Mouse (Mus musculus) right cerebral cortex, postnatal 4 days (tissue): ENCODE results near the gene F3.

ENCODE experiments used
- DNase-seq: peaks from one replicate; pipeline ENCODE4 v3.0.0-alpha.2; 2022

Gene F3

DNA sequence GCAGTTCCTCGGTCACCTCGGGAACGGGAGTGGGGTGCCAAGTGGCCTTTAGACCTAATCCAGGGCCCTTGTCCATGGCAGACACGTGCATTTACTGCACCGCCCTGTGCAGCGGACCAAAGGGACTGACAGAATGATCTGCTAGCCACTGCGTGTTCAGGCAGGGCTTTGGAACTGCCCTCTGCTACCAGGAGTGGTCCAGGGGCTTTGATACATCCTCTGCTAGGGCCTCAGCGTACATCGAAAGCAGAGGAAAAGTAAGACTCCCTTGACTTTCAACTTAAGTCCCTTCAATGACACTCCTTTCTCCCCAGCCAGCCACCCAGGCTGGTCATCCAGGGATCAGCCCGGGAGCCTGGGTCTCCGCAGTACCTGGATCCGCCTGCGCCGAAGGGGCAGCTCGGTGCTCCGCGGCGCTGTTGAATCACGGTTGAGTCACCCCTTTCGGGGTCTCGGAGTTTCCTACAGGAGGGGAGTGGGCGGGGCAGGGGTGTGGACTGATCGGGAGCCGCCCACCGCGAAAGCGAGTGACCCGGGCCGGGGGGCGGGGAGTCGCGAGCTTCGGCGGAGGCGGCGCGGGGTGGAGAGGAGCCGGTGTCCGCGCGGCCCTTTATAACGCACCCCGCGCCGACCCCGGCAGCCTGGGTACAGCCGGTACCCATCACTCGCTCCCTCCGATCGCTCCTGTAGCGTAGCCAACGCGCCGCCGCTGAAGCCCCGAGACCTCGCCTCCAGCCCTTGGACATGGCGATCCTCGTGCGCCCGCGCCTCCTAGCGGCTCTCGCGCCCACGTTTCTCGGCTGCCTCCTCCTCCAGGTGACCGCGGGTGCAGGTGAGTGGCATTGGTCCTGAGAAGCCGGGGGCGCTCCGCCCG is at the start of gene F3:
TSS of gene F3 (plus strand) at position 567 of the 874 bp plus-strand sequence.
- peak; percentile 76 for DNase-seq

GRCm38 (mm10) chr3:121678935-121679334 is 44.4 kb upstream of the F3 start:
- no peak for DNase-seq

DNA sequence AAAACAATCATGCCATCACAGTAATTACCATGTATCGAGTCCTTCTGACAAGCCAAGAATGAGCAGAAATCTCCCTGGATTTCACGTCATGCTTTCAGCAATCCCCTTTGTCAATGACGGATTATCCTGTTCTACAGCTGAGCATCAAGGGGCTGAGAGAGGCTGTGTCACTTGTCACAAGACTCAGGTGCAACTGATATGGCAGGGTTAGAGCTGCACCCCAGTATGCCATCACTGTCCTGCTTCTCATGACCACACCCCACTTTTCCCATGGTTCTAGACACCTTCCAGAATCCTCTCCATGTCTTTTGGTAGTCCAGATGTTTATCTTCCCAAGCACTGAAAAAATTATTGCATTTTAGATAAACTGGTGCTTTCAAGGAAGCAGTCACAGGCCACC is 43.9 kb upstream of the F3 start:
- DNase-seq, result no peak

GRCm38 (mm10) chr3:121680187-121680586 is 43.1 kb upstream of the F3 start:
- no peak for DNase-seq

- DNase-seq, result no peak
These were observed 40.6 kb upstream of the F3 start for GRCm38 (mm10) chr3:121682439-121683411.

DNA sequence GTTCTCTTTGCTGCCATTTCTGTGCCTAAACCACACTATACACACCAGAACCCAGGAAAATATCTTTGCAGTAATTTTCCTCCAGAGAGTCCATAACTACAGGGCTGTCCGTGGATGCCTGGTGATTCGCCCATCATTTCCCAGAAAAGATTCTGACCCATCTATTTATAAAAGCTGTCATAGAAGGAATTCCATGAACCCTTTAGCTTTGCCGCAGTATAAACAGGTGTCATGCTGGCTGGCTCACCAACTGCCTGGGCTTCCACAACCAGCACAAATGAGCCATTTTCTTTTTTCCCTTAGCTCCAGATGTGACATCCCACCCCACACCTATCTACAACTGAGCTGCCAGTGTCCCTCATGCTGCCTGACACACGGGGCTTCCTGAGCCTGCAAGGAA is 38.8 kb upstream of the F3 start:
- no peak for DNase-seq

DNA sequence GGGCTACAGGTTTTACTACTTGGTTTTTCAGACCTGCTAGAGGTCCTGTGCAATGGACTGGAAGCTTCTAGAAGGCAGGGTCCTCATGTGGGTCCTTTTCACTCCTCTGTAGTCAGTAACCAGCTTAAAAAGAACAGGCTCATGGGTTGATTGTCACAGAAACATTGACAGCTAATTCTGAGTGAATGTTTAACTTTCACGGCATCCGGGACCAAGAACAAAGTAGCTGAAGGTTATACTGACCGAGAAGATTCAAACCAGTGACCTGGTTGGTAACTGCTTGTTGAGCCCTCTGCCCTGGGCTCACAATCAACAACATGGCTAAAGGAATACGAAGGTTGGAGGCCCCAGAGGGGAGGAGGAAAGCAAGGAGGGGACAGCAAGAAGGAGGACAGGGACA is 38.4 kb upstream of the F3 start:
- no peak for DNase-seq

GRCm38 (mm10) chr3:121685985-121686384 is 37.4 kb upstream of the F3 start:
- DNase-seq, result no peak

GRCm38 (mm10) chr3:121686408-121686911 is 36.9 kb upstream of the F3 start:
- DNase-seq, result no peak

- DNase-seq, result no peak
These were observed 35.6 kb upstream of the F3 start for GRCm38 (mm10) chr3:121687741-121688140.

GRCm38 (mm10) chr3:121689029-121689428 is 34.3 kb upstream of the F3 start:
- no peak for DNase-seq

DNA sequence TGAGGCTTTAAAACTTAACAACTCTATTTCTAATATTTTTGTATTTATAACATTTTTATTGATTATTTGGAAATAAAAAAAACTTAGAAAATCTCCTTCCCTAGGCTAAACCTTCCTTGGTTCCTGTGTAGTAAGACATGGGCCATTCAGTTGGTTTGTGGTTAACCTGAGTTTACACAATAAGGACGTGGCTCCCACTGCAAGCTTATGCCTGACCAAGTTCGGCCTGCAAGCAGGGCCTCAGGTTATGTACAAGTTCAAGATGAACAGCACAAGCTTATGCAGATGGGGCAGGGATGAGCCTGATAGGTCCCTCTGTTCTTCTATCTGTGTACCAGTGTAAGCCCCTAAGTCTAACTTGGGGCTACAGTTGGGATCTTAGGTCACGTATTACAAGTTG is 33.6 kb upstream of the F3 start:
- no peak for DNase-seq

GRCm38 (mm10) chr3:121693001-121693730 is 30.2 kb upstream of the F3 start:
- DNase-seq, result no peak

DNA sequence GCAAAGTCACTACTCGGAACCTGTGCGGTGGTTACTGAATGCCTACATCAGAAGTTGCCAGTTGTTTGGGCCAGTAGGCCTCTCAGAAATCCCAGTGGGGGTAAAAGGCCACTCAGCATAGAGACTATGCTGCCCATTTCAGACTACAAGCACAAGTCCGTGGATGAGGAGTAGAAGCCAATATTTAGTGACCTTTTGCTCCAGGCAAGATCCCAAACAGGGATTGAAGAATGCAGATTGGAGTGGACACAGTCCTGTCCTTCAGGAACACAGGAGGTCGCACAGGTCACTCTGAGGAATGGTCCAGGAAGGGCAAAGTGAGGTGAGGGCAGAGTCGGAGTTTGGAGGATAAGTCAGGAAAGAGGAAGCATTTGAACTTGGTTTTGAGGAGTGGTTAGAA is 29.6 kb upstream of the F3 start:
- no peak for DNase-seq

DNA sequence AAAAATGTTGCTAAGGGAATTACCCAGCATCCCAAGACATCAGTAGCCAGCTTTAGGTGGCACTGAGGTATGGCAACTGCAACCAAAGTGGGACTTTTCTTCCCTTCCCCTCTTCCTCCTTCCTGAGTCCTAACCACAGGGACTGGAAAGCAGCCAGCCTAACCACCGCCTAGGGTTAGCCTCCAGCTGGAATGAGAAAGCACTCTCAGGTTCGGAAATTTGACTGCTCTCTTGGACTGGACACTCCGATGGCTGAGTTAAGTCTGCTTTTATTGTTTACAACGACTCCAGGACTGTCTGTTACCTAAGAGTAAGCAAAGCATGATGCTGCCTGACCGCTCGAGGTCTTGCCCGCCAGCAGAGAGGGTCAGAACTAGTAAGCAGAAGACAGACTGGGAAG is 26.2 kb upstream of the F3 start:
- DNase-seq, result no peak

DNA sequence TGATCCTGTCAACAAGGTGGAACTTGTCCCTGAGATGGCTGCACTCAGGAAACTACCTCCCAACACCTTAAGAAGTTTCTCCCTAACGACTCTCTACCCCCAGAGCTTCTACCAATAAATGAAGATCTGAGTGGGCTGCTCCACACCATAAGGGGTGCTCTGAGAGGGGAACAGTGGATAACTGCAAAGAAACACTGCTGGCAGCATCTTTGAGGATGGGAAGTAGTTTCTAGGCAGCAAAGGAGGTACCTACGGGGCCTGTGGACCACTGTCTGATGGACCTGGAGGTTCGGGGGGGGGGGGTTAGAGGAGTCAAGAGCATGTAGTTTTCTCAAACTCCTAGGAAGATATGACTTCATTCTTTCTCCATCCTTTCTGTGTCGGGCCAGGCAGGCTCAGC is 23.9 kb upstream of the F3 start:
- DNase-seq, result no peak

DNA sequence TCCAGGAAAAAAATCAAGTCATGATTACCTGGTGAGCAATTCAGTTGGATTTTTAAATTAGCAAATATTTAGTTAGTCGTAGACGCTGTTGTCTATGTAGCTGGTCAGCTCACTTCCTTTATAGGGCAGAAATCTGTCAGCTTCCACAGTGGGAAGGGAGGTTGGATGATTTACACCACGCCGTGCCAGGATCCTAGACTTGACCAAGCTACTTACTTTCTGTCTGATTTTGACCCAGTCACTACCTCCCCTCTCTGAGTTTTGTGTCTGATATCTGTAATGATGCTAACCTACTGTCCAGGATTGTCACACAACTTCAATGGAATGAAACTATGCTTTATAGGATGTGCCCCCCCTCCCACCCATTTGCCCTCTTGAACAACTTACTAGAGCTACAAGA is 23.5 kb upstream of the F3 start:
- no peak for DNase-seq

DNA sequence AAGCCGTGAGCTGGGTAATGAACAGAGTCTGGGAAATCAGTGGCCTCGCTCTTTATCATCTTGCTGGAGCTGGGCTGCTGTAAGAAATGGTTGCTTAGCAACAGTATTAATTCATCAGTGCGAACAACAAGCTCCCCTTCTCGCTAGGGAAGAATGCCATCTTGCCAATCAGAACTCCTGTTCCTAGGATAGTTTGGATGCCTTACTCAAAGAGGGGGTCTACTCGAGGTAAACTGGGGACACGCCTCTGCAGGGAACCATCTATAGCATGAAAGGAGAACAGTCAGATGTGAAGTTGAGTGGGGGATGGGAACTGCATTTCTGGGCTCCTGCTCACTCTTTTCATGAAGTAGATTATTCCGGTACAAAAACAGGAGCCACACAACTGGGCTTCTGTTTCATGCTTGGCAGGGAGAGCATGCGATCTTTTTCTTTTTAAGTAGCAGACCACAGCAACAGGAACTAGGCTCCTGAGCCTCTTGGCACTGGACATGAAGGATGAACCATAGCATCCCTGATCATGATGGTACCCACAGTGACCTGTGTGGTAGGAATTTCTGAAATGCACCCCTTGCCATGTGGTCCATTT is 22.9 kb upstream of the F3 start:
- DNase-seq, result peak; percentile 37

DNA sequence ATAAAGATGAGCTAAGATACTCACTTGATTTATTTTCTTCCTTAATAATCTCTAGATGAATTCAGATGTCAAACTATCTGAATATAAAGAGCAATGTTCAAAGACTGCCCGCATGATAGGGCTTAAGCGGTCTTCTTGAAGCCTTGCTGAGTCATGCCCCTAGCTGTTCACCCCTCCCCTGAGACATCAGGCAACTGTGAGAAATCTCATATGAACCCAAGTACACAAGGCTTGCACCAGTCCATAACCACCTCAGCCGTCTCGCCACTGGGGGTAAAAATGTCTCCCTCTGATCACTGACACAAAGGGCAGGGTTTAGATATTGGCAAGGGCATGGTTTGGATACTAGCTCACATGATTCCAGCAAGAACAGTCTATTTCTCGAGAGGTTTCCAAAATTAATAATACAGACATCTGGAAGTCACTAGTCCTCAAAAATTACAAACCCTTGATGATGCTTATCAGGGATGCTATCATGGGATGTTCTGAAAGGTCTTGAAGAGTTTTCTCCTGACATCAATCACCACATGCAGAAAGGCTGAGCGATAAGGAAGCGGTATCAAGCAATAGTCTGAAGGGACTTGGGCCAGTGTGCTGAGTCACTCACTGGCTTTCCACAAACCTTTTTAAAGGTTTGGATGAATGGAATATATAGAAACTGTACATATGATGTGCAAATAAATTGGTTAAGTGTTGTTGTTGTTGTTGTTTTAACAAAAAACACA is 20.0 kb upstream of the F3 start:
- DNase-seq, result no peak

DNA sequence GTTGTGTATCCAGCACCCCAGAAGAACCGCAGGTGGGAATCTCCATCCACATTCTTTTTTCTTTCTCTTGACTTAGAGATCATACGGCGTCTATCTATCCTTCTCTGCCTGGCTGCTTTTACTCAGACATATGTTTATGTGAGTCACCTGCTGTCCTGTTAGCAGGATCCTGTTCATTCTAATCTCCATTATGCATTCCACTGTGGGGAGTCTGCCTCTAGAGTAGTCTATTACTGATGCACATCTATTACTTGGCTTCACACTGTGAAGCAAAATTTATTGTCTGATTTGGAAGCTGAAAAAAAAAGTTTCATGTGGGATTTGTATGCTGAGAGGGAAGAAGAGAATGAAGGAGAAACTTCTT is 19.5 kb upstream of the F3 start:
- DNase-seq, result no peak

- DNase-seq, result peak; percentile 38
These were observed 17.2 kb upstream of the F3 start for GRCm38 (mm10) chr3:121706087-121706486.

- DNase-seq, result no peak
These were observed 16.2 kb upstream of the F3 start for GRCm38 (mm10) chr3:121707106-121707505.
